Mouse (Mus musculus): ENCODE measurements at regions not wholly inside any gene's neighbourhood (a gene's known extent, or its start where the extent isn't known, plus 50 kb on each side); places are given as distances from the start of the nearest gene placed in this dataset.

GRCm38 (mm10) chr12:25451156-25451555 is 354.2 kb upstream of the Id2 start:
- Histone ChIP-seq H3K4me3 (ENCODE audit: low read depth, low read length) (no peak overlapping the region), H3K4me2 (ENCODE audit: low read depth, low read length, poor library complexity, severe bottlenecking) (no peak overlapping the region), H3K9me3 (ENCODE audit: low read length) (no peaks in the 10 kb centered on the region), H3K4me1 (ENCODE audit: insufficient read depth, low read length) (peaks cover 3% of the 10 kb centered on the region; the same call in 1 of the 2 replicates), H3K36me3 (ENCODE audit: insufficient read depth, low read length) (no peaks in the 10 kb centered on the region), H3K9ac (replicated peaks; ENCODE audit: low read length, poor library complexity, severe bottlenecking) (no peak overlapping the region), H3K27me3 (ENCODE audit: insufficient read depth, low read length) (no peaks in the 10 kb centered on the region), H3K27ac (ENCODE audit: low read depth, low read length) (no peak overlapping the region)
- no peak for TF ChIP-seq CTCF (IDR thresholded peaks at IDR 0.05)
- no peak for DNase-seq (ENCODE audit: low spot score)
- ATAC-seq (ENCODE audit: low FRiP score), result no peak
- 96% methylated on average over 2 of the region's 2 CpGs for WGBS

- H3K4me2 ChIP-seq (ENCODE audit: low read depth, low read length, poor library complexity, severe bottlenecking), result no peak overlapping the region
- no peaks in the 10 kb centered on the region for H3K9me3 ChIP-seq (ENCODE audit: low read length)
- DNase-seq (ENCODE audit: low spot score), result no peak
- WGBS, result 76% methylated on average over 2 of the region's 2 CpGs
- ATAC-seq (ENCODE audit: low FRiP score), result no peak
- no peak overlapping the region for H3K27ac ChIP-seq (ENCODE audit: low read depth, low read length)
- H3K27me3 ChIP-seq (ENCODE audit: insufficient read depth, low read length), result no peaks in the 10 kb centered on the region
- H3K9ac ChIP-seq (replicated peaks; ENCODE audit: low read length, poor library complexity, severe bottlenecking), result no peak overlapping the region
- no peak for TF ChIP-seq CTCF (IDR thresholded peaks at IDR 0.05)
- no peak overlapping the region for H3K4me3 ChIP-seq (ENCODE audit: low read depth, low read length)
- H3K36me3 ChIP-seq (ENCODE audit: insufficient read depth, low read length), result no peaks in the 10 kb centered on the region
- H3K4me1 ChIP-seq (ENCODE audit: insufficient read depth, low read length), result no peaks in the 10 kb centered on the region
Observed at GRCm38 (mm10) chr12:25444355-25444754, 347.4 kb upstream of the Id2 start.

GRCm38 (mm10) chr12:25439029-25439551 is 342.1 kb upstream of the Id2 start:
- TF ChIP-seq CTCF (IDR thresholded peaks at IDR 0.05), result no peak
- ATAC-seq (ENCODE audit: low FRiP score) (no peak), DNase-seq (ENCODE audit: low spot score) (no peak)
- Histone ChIP-seq H3K36me3 (ENCODE audit: insufficient read depth, low read length) (no peaks in the 10 kb centered on the region), H3K4me1 (ENCODE audit: insufficient read depth, low read length) (no peaks in the 10 kb centered on the region), H3K4me2 (ENCODE audit: low read depth, low read length, poor library complexity, severe bottlenecking) (no peak overlapping the region), H3K9me3 (ENCODE audit: low read length) (no peaks in the 10 kb centered on the region), H3K27me3 (ENCODE audit: insufficient read depth, low read length) (no peaks in the 10 kb centered on the region), H3K4me3 (ENCODE audit: low read depth, low read length) (no peak overlapping the region), H3K9ac (replicated peaks; ENCODE audit: low read length, poor library complexity, severe bottlenecking) (no peak overlapping the region), H3K27ac (ENCODE audit: low read depth, low read length) (no peak overlapping the region)
- 93% methylated on average over 7 of the region's 7 CpGs for WGBS

GRCm38 (mm10) chr12:25438217-25439028 is 341.5 kb upstream of the Id2 start:
- Histone ChIP-seq H3K4me1 (ENCODE audit: insufficient read depth, low read length) (no peaks in the 10 kb centered on the region), H3K9me3 (ENCODE audit: low read length) (no peaks in the 10 kb centered on the region), H3K27ac (ENCODE audit: low read depth, low read length) (no peak overlapping the region), H3K4me2 (ENCODE audit: low read depth, low read length, poor library complexity, severe bottlenecking) (no peak overlapping the region), H3K36me3 (ENCODE audit: insufficient read depth, low read length) (no peaks in the 10 kb centered on the region), H3K9ac (replicated peaks; ENCODE audit: low read length, poor library complexity, severe bottlenecking) (no peak overlapping the region), H3K4me3 (ENCODE audit: low read depth, low read length) (no peak overlapping the region), H3K27me3 (ENCODE audit: insufficient read depth, low read length) (no peaks in the 10 kb centered on the region)
- DNase-seq (ENCODE audit: low spot score) (no peak), ATAC-seq (ENCODE audit: low FRiP score) (no peak)
- 57% methylated on average over 8 of the region's 8 CpGs for WGBS
- TF ChIP-seq CTCF (IDR thresholded peaks at IDR 0.05), result no peak

- no peak for ATAC-seq (ENCODE audit: low FRiP score)
- Histone ChIP-seq H3K4me2 (ENCODE audit: low read depth, low read length, poor library complexity, severe bottlenecking) (no peak overlapping the region), H3K27ac (ENCODE audit: low read depth, low read length) (no peak overlapping the region), H3K4me3 (ENCODE audit: low read depth, low read length) (no peak overlapping the region), H3K9ac (replicated peaks; ENCODE audit: low read length, poor library complexity, severe bottlenecking) (no peak overlapping the region), H3K9me3 (ENCODE audit: low read length) (no peaks in the 10 kb centered on the region), H3K27me3 (ENCODE audit: insufficient read depth, low read length) (no peaks in the 10 kb centered on the region), H3K4me1 (ENCODE audit: insufficient read depth, low read length) (no peaks in the 10 kb centered on the region), H3K36me3 (ENCODE audit: insufficient read depth, low read length) (no peaks in the 10 kb centered on the region)
- 65% methylated on average over 4 of the region's 4 CpGs for WGBS
- DNase-seq (ENCODE audit: low spot score), result peak; percentile 17
- TF ChIP-seq CTCF (IDR thresholded peaks at IDR 0.05), result no peak
Observed at GRCm38 (mm10) chr12:25437556-25437955, 340.6 kb upstream of the Id2 start.

- no peak for TF ChIP-seq CTCF (IDR thresholded peaks at IDR 0.05)
- Histone ChIP-seq H3K9ac (replicated peaks; ENCODE audit: low read length, poor library complexity, severe bottlenecking) (no peak overlapping the region), H3K4me3 (ENCODE audit: low read depth, low read length) (no peak overlapping the region), H3K36me3 (ENCODE audit: insufficient read depth, low read length) (no peaks in the 10 kb centered on the region), H3K27ac (ENCODE audit: low read depth, low read length) (no peak overlapping the region), H3K4me1 (ENCODE audit: insufficient read depth, low read length) (no peaks in the 10 kb centered on the region), H3K9me3 (ENCODE audit: low read length) (no peaks in the 10 kb centered on the region), H3K4me2 (ENCODE audit: low read depth, low read length, poor library complexity, severe bottlenecking) (no peak overlapping the region), H3K27me3 (ENCODE audit: insufficient read depth, low read length) (no peaks in the 10 kb centered on the region)
- WGBS, result 78% methylated on average over 6 of the region's 6 CpGs
- DNase-seq (ENCODE audit: low spot score), result no peak
- no peak for ATAC-seq (ENCODE audit: low FRiP score)
Observed at GRCm38 (mm10) chr12:25436220-25436911, 339.4 kb upstream of the Id2 start.

All from midbrain, postnatal 0 days (tissue).